Mouse (Mus musculus) erythroblast, embryonic 14.5 days (primary cell): ENCODE measurements at regions not wholly inside any gene's neighbourhood (a gene's known extent, or its start where the extent isn't known, plus 50 kb on each side); places are given as distances from the start of the nearest gene placed in this dataset.

Source experiments
- GATA1 ChIP-seq: IDR thresholded peaks from 2 replicates; pipeline ENCODE4 v1.6.1; 2012; ENCODE audit warnings: low read length, inconsistent platforms, mixed read lengths
- TAL1 ChIP-seq: IDR thresholded peaks from 3 replicates; pipeline ENCODE4 v1.6.1; 2012; ENCODE audit warnings: low read length, inconsistent platforms, mixed read lengths

DNA sequence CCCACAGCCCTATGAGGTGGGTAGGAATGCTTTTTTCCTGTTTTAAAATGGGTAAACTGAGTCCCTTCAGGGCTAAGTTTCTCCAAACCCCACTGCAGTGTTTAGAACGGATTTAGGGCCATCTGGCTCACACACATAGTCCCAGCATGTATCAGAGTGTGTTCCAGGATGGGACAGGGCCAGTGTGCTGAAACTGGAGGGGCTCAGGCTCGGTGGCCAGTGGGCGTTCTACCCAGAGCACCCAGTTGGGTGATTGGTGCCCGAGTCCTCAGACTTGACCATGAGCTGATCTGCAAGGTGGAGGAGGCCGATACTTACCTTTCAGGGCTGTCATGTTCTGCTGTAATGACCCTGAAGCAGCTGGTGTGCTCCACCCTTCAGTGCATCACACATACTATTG lies 176.6 kb upstream of the Map3k1 start:
- TF ChIP-seq GATA1 (no peak), TAL1 (no peak)
